Mouse (Mus musculus): ENCODE results near the gene Cttnbp2. TPM values are rescaled to one million over a fixed set of nuclear protein-coding genes. Genes with fewer than 3 reads are reported as not detected.
A peak's percentile ranks its signal among the peaks of the same experiment; 100 is the strongest.
"Not testable (repeated sequence)": the region's sequence is repeated elsewhere in the genome, so short reads cannot be mapped to it uniquely, and the experiment has no call there.

The Cttnbp2 gene
- polyA plus RNA-seq, 1 experiment from 2014 or later: 42.6 TPM

- no peak overlapping the region for H3K4me2 ChIP-seq
- no peaks in the 10 kb centered on the region for H3K4me1 ChIP-seq (replicated peaks)
- H3K4me3 ChIP-seq: no peak overlapping the region
- no peaks in the 10 kb centered on the region for H3K27me3 ChIP-seq
- peaks cover 61% of the 10 kb centered on the region for H3K36me3 ChIP-seq
- 96% methylated on average over 1 of the region's 1 CpGs for WGBS
- no peak overlapping the region for H3K27ac ChIP-seq (replicated peaks)
- H3K9me3 ChIP-seq: no peaks in the 10 kb centered on the region
- H3K9ac ChIP-seq: no peak overlapping the region
- ATAC-seq (ENCODE audit: low read depth): no peak
These were observed 113.5 kb downstream of the Cttnbp2 start for GRCm38 (mm10) chr6:18401066-18401674.

DNA sequence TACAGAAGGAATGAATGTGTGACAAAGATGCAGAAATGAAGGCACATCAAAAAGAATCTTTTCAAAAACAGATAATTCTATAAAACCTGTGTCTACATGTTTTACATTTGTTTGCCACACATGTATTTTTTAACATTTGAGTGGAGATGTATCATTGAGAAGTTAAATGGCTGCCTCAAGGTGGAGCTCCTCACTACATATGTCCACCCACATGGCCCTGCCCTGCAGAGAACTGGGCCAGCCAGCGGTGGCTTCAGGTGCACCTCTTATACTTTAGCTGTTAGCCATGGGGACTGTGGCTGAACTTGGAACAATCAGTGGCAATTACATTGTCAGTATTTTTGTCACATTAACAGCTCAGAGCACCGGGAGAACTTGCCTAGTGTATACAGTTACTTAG, 133.3 kb downstream of the Cttnbp2 start:
- Histone ChIP-seq H3K4me2 (no peak overlapping the region), H3K36me3 (peaks cover 57% of the 10 kb centered on the region), H3K4me3 (no peak overlapping the region), H3K27ac (replicated peaks) (no peak overlapping the region), H3K4me1 (replicated peaks) (no peaks in the 10 kb centered on the region), H3K9me3 (no peaks in the 10 kb centered on the region), H3K27me3 (no peaks in the 10 kb centered on the region), H3K9ac (no peak overlapping the region)
- ATAC-seq (ENCODE audit: low read depth): no peak
- WGBS: 83% methylated on average over 2 of the region's 2 CpGs

DNA sequence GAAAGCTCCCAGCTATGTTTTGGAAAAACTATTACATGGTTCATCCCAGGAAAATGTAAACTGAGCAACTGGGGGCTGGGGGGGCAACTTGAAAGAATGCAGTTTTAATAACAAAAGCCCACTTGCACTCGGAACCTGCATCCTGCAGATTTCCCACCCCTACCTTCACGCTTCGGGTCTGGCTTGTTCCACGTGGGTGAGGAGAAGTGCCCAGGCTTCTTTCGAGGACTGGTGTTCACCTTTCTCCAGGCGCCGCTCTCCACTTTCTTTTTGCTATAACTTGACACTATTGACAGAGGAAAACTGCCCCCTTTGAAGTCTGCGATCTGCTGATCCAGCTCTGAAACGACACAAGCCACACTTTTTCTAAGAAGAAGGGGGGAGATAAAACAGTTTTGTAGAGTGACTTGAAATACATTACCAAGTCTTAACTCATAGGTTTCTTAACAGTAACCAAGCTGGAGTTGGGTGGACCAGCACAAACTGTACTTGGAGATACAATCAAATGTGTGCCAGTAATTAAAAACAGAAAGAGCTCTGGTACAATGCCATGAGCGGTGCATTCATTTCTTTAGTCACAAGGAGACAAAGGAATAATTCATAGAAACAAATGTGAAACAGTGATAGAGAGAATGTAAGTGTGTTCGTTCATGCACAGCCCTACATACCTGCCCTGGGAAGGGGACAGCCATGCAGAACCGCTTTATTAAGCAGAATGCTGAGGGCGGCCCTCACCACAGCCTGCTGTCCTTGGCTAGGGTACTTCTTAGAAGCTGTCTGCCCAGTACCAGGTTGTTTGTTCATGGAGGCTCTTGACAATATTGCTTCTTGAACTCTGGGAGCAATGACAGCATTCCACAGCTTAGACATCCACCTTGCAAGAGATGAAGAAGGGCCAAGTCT, 134.1 kb downstream of the Cttnbp2 start:
- ATAC-seq (ENCODE audit: low read depth): no peak
- Histone ChIP-seq H3K9me3 (no peaks in the 10 kb centered on the region), H3K4me2 (no peak overlapping the region), H3K36me3 (peaks cover 59% of the 10 kb centered on the region), H3K9ac (no peak overlapping the region), H3K4me3 (no peak overlapping the region), H3K27me3 (no peaks in the 10 kb centered on the region), H3K4me1 (replicated peaks) (no peaks in the 10 kb centered on the region), H3K27ac (replicated peaks) (no peak overlapping the region)
- 83% methylated on average over 13 of the region's 13 CpGs for WGBS

DNA sequence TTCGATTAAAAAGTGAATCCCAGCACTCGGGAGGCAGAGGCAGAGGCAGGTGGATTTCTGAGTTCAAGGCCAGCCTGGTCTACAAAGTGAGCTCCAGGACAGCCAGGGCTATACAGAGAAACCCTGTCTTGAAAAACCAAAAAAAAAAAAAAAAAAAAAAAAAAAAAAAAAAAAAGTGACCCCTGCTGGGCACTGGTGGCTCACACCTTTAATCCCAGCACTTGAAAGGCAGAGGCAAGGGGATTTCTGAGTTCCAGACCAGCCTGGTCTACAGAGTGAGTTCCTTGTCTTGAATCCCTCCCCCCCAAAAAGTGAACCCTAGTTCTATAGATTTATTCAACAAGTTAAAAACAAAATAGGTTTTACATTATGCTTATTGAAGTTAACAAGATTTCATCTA, 136.9 kb downstream of the Cttnbp2 start:
- H3K27ac ChIP-seq (replicated peaks): not testable (repeated sequence)

GRCm38 (mm10) chr6:18374744-18375143, 139.9 kb downstream of the Cttnbp2 start:
- H3K9me3 ChIP-seq: no peaks in the 10 kb centered on the region
- no peaks in the 10 kb centered on the region for H3K4me1 ChIP-seq (replicated peaks)
- no peak overlapping the region for H3K9ac ChIP-seq
- H3K27ac ChIP-seq (replicated peaks): no peak overlapping the region
- no peaks in the 10 kb centered on the region for H3K27me3 ChIP-seq
- H3K36me3 ChIP-seq: peaks cover 32% of the 10 kb centered on the region
- H3K4me2 ChIP-seq: no peak overlapping the region
- no peak overlapping the region for H3K4me3 ChIP-seq
- 86% methylated on average over 4 of the region's 4 CpGs for WGBS
- no peak for ATAC-seq (ENCODE audit: low read depth)

More for the DNA sequence above, 136.9 kb downstream of the Cttnbp2 start:
- not testable (repeated sequence) for H3K27me3 ChIP-seq; ATAC-seq (ENCODE audit: low read depth); H3K9me3 ChIP-seq; H3K9ac ChIP-seq; H3K4me3 ChIP-seq; H3K4me1 ChIP-seq (replicated peaks); H3K4me2 ChIP-seq
- 90% methylated on average over 2 of the region's 2 CpGs for WGBS
- H3K36me3 ChIP-seq: peaks cover 52% of the 10 kb centered on the region

GRCm38 (mm10) chr6:18373652-18374051, 141.0 kb downstream of the Cttnbp2 start:
- Histone ChIP-seq H3K4me1 (replicated peaks) (no peaks in the 10 kb centered on the region), H3K27me3 (no peaks in the 10 kb centered on the region), H3K9me3 (no peaks in the 10 kb centered on the region), H3K4me2 (no peak overlapping the region), H3K27ac (replicated peaks) (no peak overlapping the region), H3K4me3 (no peak overlapping the region), H3K9ac (no peak overlapping the region), H3K36me3 (peaks cover 29% of the 10 kb centered on the region)
- no peak for ATAC-seq (ENCODE audit: low read depth)
- WGBS: 80% methylated on average over 1 of the region's 1 CpGs

GRCm38 (mm10) chr6:18372447-18373228, 142.0 kb downstream of the Cttnbp2 start:
- H3K36me3 ChIP-seq: peaks cover 31% of the 10 kb centered on the region
- H3K4me2 ChIP-seq: no peak overlapping the region
- peak; percentile 47; the same call in 1 of the 2 replicates for ATAC-seq (ENCODE audit: low read depth)
- no peak overlapping the region for H3K27ac ChIP-seq (replicated peaks)
- no peak overlapping the region for H3K9ac ChIP-seq
- WGBS: 41% methylated on average over 7 of the region's 7 CpGs
- no peaks in the 10 kb centered on the region for H3K4me1 ChIP-seq (replicated peaks)
- H3K9me3 ChIP-seq: no peaks in the 10 kb centered on the region
- no peak overlapping the region for H3K4me3 ChIP-seq
- no peaks in the 10 kb centered on the region for H3K27me3 ChIP-seq

DNA sequence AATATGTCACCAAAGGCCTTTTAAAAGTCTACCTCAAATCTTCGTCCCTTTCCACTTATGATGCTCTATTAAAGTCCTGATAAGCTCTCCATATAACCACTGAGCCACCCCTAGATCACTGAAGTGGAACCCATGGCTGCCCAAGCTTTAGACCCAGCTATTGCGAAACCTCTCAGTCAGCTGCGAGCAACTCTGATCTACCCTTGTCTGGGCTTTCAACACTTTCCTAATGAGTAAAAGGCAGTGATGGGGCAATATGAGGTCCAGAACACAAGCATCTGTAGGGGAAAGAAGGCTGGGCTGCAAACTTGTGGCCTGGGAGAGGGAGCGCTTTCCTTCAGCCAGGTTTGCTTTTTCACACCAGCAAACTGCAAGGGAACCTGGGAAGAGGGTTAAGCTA, 144.9 kb downstream of the Cttnbp2 start:
- ATAC-seq (ENCODE audit: low read depth): no peak
- WGBS: 92% methylated on average over 4 of the region's 4 CpGs
- H3K27ac ChIP-seq (replicated peaks): no peak overlapping the region
- H3K9me3 ChIP-seq: no peaks in the 10 kb centered on the region
- no peak overlapping the region for H3K9ac ChIP-seq
- no peak overlapping the region for H3K4me3 ChIP-seq
- no peaks in the 10 kb centered on the region for H3K4me1 ChIP-seq (replicated peaks)
- H3K36me3 ChIP-seq: peaks cover 22% of the 10 kb centered on the region; the same call in 1 of the 2 replicates
- no peak overlapping the region for H3K4me2 ChIP-seq
- H3K27me3 ChIP-seq: no peaks in the 10 kb centered on the region

GRCm38 (mm10) chr6:18369054-18369453, 145.6 kb downstream of the Cttnbp2 start:
- H3K9ac ChIP-seq: no peak overlapping the region
- ATAC-seq (ENCODE audit: low read depth): no peak
- peaks cover 19% of the 10 kb centered on the region; the same call in 1 of the 2 replicates for H3K36me3 ChIP-seq
- H3K4me3 ChIP-seq: no peak overlapping the region
- H3K4me1 ChIP-seq (replicated peaks): no peaks in the 10 kb centered on the region
- H3K4me2 ChIP-seq: no peak overlapping the region
- H3K9me3 ChIP-seq: no peaks in the 10 kb centered on the region
- H3K27me3 ChIP-seq: no peaks in the 10 kb centered on the region
- WGBS: 57% methylated on average over 3 of the region's 3 CpGs
- no peak overlapping the region for H3K27ac ChIP-seq (replicated peaks)

- 89% methylated on average over 5 of the region's 5 CpGs for WGBS
- Histone ChIP-seq H3K27ac (replicated peaks) (no peak overlapping the region), H3K9me3 (no peaks in the 10 kb centered on the region), H3K4me3 (no peak overlapping the region), H3K4me2 (no peak overlapping the region), H3K27me3 (no peaks in the 10 kb centered on the region), H3K4me1 (replicated peaks) (no peaks in the 10 kb centered on the region), H3K36me3 (peaks cover 4% of the 10 kb centered on the region; the same call in 1 of the 2 replicates), H3K9ac (no peak overlapping the region)
- no peak for ATAC-seq (ENCODE audit: low read depth)
These were observed 152.4 kb downstream of the Cttnbp2 start for GRCm38 (mm10) chr6:18362232-18362631.

DNA sequence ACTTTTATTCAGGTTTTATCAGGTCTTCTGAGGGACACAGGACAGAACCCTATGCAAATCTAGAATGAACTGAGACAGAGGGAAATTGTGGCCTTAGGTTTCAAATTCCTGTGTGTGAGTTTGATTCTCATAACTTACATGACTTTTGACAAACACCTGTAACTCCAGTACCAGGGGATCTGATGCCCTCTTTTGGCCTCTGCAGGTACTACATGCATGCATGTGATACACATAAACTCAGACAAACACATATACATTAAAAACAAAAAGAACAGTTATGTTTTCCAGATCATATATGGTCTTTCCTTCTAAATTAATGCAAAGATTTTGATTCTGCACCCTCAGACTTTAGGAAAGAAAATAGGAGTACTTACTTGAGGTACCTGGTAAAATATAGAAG, 153.7 kb downstream of the Cttnbp2 start:
- H3K27me3 ChIP-seq: no peaks in the 10 kb centered on the region
- no peaks in the 10 kb centered on the region for H3K4me1 ChIP-seq (replicated peaks)
- no peak for ATAC-seq (ENCODE audit: low read depth)
- no peak overlapping the region for H3K4me2 ChIP-seq
- H3K36me3 ChIP-seq: 0 out of 2 replicates have a peak, but pooled peaks cover 2% of the 10 kb centered on the region
- no peak overlapping the region for H3K9ac ChIP-seq
- H3K4me3 ChIP-seq: no peak overlapping the region
- H3K27ac ChIP-seq (replicated peaks): no peak overlapping the region
- H3K9me3 ChIP-seq: no peaks in the 10 kb centered on the region

DNA sequence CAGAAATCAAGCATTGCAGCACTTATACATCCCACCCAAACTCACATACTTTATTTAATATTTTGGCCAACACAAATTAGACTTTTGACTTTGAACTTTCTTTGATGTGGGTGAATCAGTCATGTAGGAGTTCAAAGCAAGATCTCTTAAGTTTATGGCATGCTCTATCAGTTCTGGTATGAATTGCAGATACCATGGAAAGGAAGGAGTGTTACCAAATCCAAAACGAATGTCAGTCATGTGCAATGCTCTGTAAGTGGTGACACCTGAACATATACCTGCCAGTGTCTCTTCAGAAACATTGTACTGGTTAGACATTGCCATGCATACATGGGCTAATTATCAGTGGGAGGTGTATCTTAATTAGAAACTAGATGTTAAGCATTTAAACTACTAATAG, 154.5 kb downstream of the Cttnbp2 start:
- WGBS: 84% methylated on average over 1 of the region's 1 CpGs
- no peak overlapping the region for H3K4me3 ChIP-seq
- H3K36me3 ChIP-seq: no peaks in the 10 kb centered on the region
- no peaks in the 10 kb centered on the region for H3K4me1 ChIP-seq (replicated peaks)
- ATAC-seq (ENCODE audit: low read depth): no peak
- H3K9ac ChIP-seq: no peak overlapping the region
- H3K27ac ChIP-seq (replicated peaks): no peak overlapping the region
- H3K4me2 ChIP-seq: no peak overlapping the region
- no peaks in the 10 kb centered on the region for H3K27me3 ChIP-seq
- no peaks in the 10 kb centered on the region for H3K9me3 ChIP-seq
